Mouse (Mus musculus): Measurements from ENCODE around the gene Dennd5a.

Gene Dennd5a

GRCm38 (mm10) chr7:109881561-109882099, 78.6 kb downstream of the Dennd5a start:
- no peak for DNase-seq (ENCODE audit: low read depth)

GRCm38 (mm10) chr7:109879158-109879557, 81.1 kb downstream of the Dennd5a start:
- DNase-seq (ENCODE audit: low read depth) = no peak

GRCm38 (mm10) chr7:109876085-109876484, 84.2 kb downstream of the Dennd5a start:
- DNase-seq (ENCODE audit: low read depth) = no peak

GRCm38 (mm10) chr7:109875598-109875997, 84.7 kb downstream of the Dennd5a start:
- DNase-seq (ENCODE audit: low read depth) = no peak

- no peak for DNase-seq (ENCODE audit: low read depth)
Observed at GRCm38 (mm10) chr7:109875033-109875432, 85.2 kb downstream of the Dennd5a start.

- DNase-seq (ENCODE audit: low read depth) = no peak
Observed at GRCm38 (mm10) chr7:109873170-109873569, 87.1 kb downstream of the Dennd5a start.

- DNase-seq (ENCODE audit: low read depth) = no peak
Observed at GRCm38 (mm10) chr7:109871232-109871631, 89.0 kb downstream of the Dennd5a start.

GRCm38 (mm10) chr7:109868498-109868897, 91.8 kb downstream of the Dennd5a start:
- no peak for DNase-seq (ENCODE audit: low read depth)

- no peak for DNase-seq (ENCODE audit: low read depth)
Observed at GRCm38 (mm10) chr7:109866643-109867042, 93.6 kb downstream of the Dennd5a start.

GRCm38 (mm10) chr7:109865370-109866229, 94.7 kb downstream of the Dennd5a start, which contains the start of gene Scube2:
Gene Scube2, minus strand, starts transcription at chr7:109865679.
- DNase-seq (ENCODE audit: low read depth) = no peak

GRCm38 (mm10) chr7:109863561-109863960, 96.7 kb downstream of the Dennd5a start:
- no peak for DNase-seq (ENCODE audit: low read depth)

GRCm38 (mm10) chr7:109860162-109860561, 100.1 kb downstream of the Dennd5a start:
- no peak for DNase-seq (ENCODE audit: low read depth)

GRCm38 (mm10) chr7:109859354-109859753, 100.9 kb downstream of the Dennd5a start:
- DNase-seq (ENCODE audit: low read depth) = no peak

GRCm38 (mm10) chr7:109852752-109853212, 107.5 kb downstream of the Dennd5a start:
- no peak for DNase-seq (ENCODE audit: low read depth)

GRCm38 (mm10) chr7:109852017-109852416, 108.3 kb downstream of the Dennd5a start:
- no peak for DNase-seq (ENCODE audit: low read depth)

- no peak for DNase-seq (ENCODE audit: low read depth)
Observed at GRCm38 (mm10) chr7:109850531-109850930, 109.7 kb downstream of the Dennd5a start.

- no peak for DNase-seq (ENCODE audit: low read depth)
Observed at GRCm38 (mm10) chr7:109849750-109850434, 110.4 kb downstream of the Dennd5a start.

GRCm38 (mm10) chr7:109848867-109849733, 111.2 kb downstream of the Dennd5a start:
- DNase-seq (ENCODE audit: low read depth) = no peak

- DNase-seq (ENCODE audit: low read depth) = no peak
Observed at GRCm38 (mm10) chr7:109844100-109844499, 116.2 kb downstream of the Dennd5a start.
